Mouse (Mus musculus): ENCODE measurements around the gene Spata45. TPM values are rescaled to one million over a fixed set of nuclear protein-coding genes. Genes with fewer than 3 reads are reported as not detected.
"Not testable (repeated sequence)": the region's sequence is repeated elsewhere in the genome, so short reads cannot be mapped to it uniquely, and the experiment has no call there.

Spata45 gene
- polyA plus RNA-seq, 1 experiment from 2014 or later, result not detected

DNA sequence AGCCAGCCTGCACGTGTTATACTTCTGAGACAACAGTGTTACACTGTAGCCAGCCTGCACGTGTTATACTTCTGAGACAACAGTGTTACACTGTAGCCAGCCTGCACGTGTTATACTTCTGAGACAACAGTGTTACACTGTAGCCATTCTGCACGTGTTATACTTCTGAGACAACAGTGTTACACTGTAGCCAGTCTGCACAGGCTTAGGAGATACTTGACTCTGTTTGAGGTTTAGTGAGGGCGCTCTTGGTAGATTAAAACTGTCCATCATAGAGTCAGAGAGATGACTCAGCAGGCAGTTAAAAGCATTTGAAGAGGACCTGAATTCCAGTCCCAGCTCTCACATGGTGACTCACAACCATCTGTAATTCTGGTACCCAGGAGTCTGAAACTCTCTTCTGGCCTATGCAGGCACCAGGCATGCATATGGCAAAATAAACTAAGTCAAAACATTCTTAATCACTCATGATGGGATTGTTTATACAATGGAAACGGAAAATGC is 5.5 kb upstream of the Spata45 start:
- not testable (repeated sequence) for H3K9me3 ChIP-seq (ENCODE audit: control insufficient read depth, low read length); H3K4me3 ChIP-seq (ENCODE audit: low read depth, low read length); H3K4me2 ChIP-seq (ENCODE audit: low read depth); H3K9ac ChIP-seq (ENCODE audit: low read length); ATAC-seq (ENCODE audit: insufficient read depth, low FRiP score, low TSS enrichment); H3K36me3 ChIP-seq (ENCODE audit: control insufficient read depth, insufficient read depth, low read length); H3K27ac ChIP-seq (ENCODE audit: low read depth, low read length); DNase-seq (ENCODE audit: low spot score); H3K27me3 ChIP-seq (ENCODE audit: control insufficient read depth, insufficient read depth, low read length); H3K4me1 ChIP-seq (ENCODE audit: control insufficient read depth, insufficient read depth, low read length)
- 83% methylated on average over 6 of the region's 6 CpGs for WGBS

DNA sequence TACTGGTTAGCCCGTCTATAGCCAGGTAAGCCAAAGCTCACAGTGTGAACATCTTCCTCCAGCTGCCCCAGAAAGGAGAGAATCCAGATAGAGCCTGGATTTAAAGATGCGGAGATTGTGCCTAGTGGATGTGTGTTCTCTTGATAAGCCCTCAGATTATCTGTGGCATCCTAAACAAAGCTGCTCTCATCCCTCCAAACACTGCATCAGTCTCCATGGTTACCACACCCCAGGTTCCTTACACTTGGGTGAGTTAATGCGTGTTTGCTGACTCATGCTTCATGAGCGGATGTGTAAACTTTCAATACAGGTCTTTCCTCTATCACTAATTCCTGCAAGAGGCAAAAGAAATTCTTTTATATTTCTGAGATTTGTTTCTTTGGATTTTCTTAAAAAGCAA is 790 bp upstream of the Spata45 start:
- H3K27ac ChIP-seq (ENCODE audit: low read depth, low read length), result no peak overlapping the region
- DNase-seq (ENCODE audit: low spot score), result no peak

DNA sequence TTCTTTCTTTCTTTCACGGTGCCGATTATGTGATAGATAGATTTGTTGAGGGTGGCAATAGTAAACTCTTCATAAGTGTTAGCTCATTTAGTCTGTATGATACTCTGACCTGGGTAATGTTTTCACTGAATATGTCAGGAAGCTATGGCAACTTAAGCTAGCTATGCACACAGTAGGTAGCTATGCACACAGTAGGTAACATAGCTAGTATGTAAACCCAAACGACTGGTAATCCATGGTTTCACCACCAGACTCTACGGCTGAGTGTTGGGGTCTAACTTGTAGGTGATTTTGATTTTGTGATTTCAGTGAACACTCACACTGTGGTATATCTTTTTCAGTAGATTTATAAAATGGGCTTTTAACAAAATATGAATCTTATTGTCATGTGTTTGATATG is 1.6 kb downstream of the Spata45 start:
- ATAC-seq (ENCODE audit: insufficient read depth, low FRiP score, low TSS enrichment) (no peak), DNase-seq (ENCODE audit: low spot score) (no peak)
- Histone ChIP-seq H3K36me3 (ENCODE audit: control insufficient read depth, insufficient read depth, low read length) (no peaks in the 10 kb centered on the region), H3K9me3 (ENCODE audit: control insufficient read depth, low read length) (no peaks in the 10 kb centered on the region), H3K4me2 (ENCODE audit: low read depth) (no peak overlapping the region), H3K27me3 (ENCODE audit: control insufficient read depth, insufficient read depth, low read length) (no peaks in the 10 kb centered on the region), H3K9ac (ENCODE audit: low read length) (no peak overlapping the region), H3K27ac (ENCODE audit: low read depth, low read length) (no peak overlapping the region), H3K4me1 (ENCODE audit: control insufficient read depth, insufficient read depth, low read length) (no peaks in the 10 kb centered on the region), H3K4me3 (ENCODE audit: low read depth, low read length) (no peak overlapping the region)
- 94% methylated on average over 4 of the region's 4 CpGs for WGBS

More for the DNA sequence above, 790 bp upstream of the Spata45 start:
- WGBS, result 49% methylated on average over 4 of the region's 4 CpGs
- no peaks in the 10 kb centered on the region for H3K4me1 ChIP-seq (ENCODE audit: control insufficient read depth, insufficient read depth, low read length)
- H3K36me3 ChIP-seq (ENCODE audit: control insufficient read depth, insufficient read depth, low read length), result no peaks in the 10 kb centered on the region
- H3K4me3 ChIP-seq (ENCODE audit: low read depth, low read length), result no peak overlapping the region
- ATAC-seq (ENCODE audit: insufficient read depth, low FRiP score, low TSS enrichment), result no peak
- no peak overlapping the region for H3K9ac ChIP-seq (ENCODE audit: low read length)
- H3K4me2 ChIP-seq (ENCODE audit: low read depth), result no peak overlapping the region
- no peaks in the 10 kb centered on the region for H3K27me3 ChIP-seq (ENCODE audit: control insufficient read depth, insufficient read depth, low read length)
- H3K9me3 ChIP-seq (ENCODE audit: control insufficient read depth, low read length), result no peaks in the 10 kb centered on the region

- no peak for DNase-seq (ENCODE audit: low spot score)
- no peak overlapping the region for H3K4me2 ChIP-seq (ENCODE audit: low read depth)
- no peaks in the 10 kb centered on the region for H3K27me3 ChIP-seq (ENCODE audit: control insufficient read depth, insufficient read depth, low read length)
- no peak overlapping the region for H3K4me3 ChIP-seq (ENCODE audit: low read depth, low read length)
- no peaks in the 10 kb centered on the region for H3K9me3 ChIP-seq (ENCODE audit: control insufficient read depth, low read length)
- H3K9ac ChIP-seq (ENCODE audit: low read length), result no peak overlapping the region
- H3K27ac ChIP-seq (ENCODE audit: low read depth, low read length), result no peak overlapping the region
- H3K4me1 ChIP-seq (ENCODE audit: control insufficient read depth, insufficient read depth, low read length), result no peaks in the 10 kb centered on the region
- no peak for ATAC-seq (ENCODE audit: insufficient read depth, low FRiP score, low TSS enrichment)
- no peaks in the 10 kb centered on the region for H3K36me3 ChIP-seq (ENCODE audit: control insufficient read depth, insufficient read depth, low read length)
Measured at GRCm38 (mm10) chr1:191041352-191041751, 4.9 kb downstream of the Spata45 start.

GRCm38 (mm10) chr1:191042106-191042505 is 5.7 kb downstream of the Spata45 start:
- Histone ChIP-seq H3K36me3 (ENCODE audit: control insufficient read depth, insufficient read depth, low read length) (no peaks in the 10 kb centered on the region), H3K4me3 (ENCODE audit: low read depth, low read length) (no peak overlapping the region), H3K9me3 (ENCODE audit: control insufficient read depth, low read length) (no peaks in the 10 kb centered on the region), H3K27me3 (ENCODE audit: control insufficient read depth, insufficient read depth, low read length) (no peaks in the 10 kb centered on the region), H3K4me2 (ENCODE audit: low read depth) (no peak overlapping the region), H3K27ac (ENCODE audit: low read depth, low read length) (no peak overlapping the region), H3K9ac (ENCODE audit: low read length) (no peak overlapping the region), H3K4me1 (ENCODE audit: control insufficient read depth, insufficient read depth, low read length) (no peaks in the 10 kb centered on the region)
- ATAC-seq (ENCODE audit: insufficient read depth, low FRiP score, low TSS enrichment) (no peak), DNase-seq (ENCODE audit: low spot score) (no peak)
- 87% methylated on average over 5 of the region's 5 CpGs for WGBS

- ATAC-seq (ENCODE audit: insufficient read depth, low FRiP score, low TSS enrichment) (no peak), DNase-seq (ENCODE audit: low spot score) (no peak)
- Histone ChIP-seq H3K4me3 (ENCODE audit: low read depth, low read length) (no peak overlapping the region), H3K4me2 (ENCODE audit: low read depth) (no peak overlapping the region), H3K36me3 (ENCODE audit: control insufficient read depth, insufficient read depth, low read length) (no peaks in the 10 kb centered on the region), H3K9me3 (ENCODE audit: control insufficient read depth, low read length) (no peaks in the 10 kb centered on the region), H3K4me1 (ENCODE audit: control insufficient read depth, insufficient read depth, low read length) (no peaks in the 10 kb centered on the region), H3K9ac (ENCODE audit: low read length) (no peak overlapping the region), H3K27ac (ENCODE audit: low read depth, low read length) (no peak overlapping the region), H3K27me3 (ENCODE audit: control insufficient read depth, insufficient read depth, low read length) (no peaks in the 10 kb centered on the region)
- WGBS, result 87% methylated on average over 3 of the region's 3 CpGs
Measured at GRCm38 (mm10) chr1:191042688-191043087, 6.2 kb downstream of the Spata45 start.

DNA sequence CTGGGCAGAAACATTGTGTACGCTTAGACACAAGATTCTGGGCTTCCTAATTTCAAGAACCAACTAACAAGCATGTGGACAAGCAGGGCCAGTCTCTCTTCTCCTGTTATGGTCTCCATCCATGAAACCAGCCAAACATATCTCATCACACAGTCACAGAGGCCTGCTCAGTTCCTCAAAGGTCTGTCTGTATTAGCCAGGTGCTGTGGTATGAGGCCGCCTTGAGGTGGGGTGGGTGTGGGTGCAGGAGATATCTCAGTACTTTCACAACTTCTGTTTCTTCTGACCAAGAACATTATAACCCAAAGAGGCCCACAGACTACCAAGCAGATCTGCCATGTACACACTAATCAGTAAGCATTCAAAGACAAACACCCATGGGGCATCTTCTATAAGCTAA is 8.8 kb downstream of the Spata45 start:
- H3K36me3 ChIP-seq (ENCODE audit: control insufficient read depth, insufficient read depth, low read length), result no peaks in the 10 kb centered on the region
- H3K27me3 ChIP-seq (ENCODE audit: control insufficient read depth, insufficient read depth, low read length), result no peaks in the 10 kb centered on the region
- WGBS, result 95% methylated on average over 2 of the region's 2 CpGs
- no peaks in the 10 kb centered on the region for H3K4me1 ChIP-seq (ENCODE audit: control insufficient read depth, insufficient read depth, low read length)
- no peak overlapping the region for H3K4me3 ChIP-seq (ENCODE audit: low read depth, low read length)
- no peaks in the 10 kb centered on the region for H3K9me3 ChIP-seq (ENCODE audit: control insufficient read depth, low read length)
- no peak overlapping the region for H3K9ac ChIP-seq (ENCODE audit: low read length)
- H3K27ac ChIP-seq (ENCODE audit: low read depth, low read length), result no peak overlapping the region
- no peak overlapping the region for H3K4me2 ChIP-seq (ENCODE audit: low read depth)
- DNase-seq (ENCODE audit: low spot score), result no peak
- ATAC-seq (ENCODE audit: insufficient read depth, low FRiP score, low TSS enrichment), result no peak

GRCm38 (mm10) chr1:191046231-191046824 is 9.9 kb downstream of the Spata45 start:
- ATAC-seq (ENCODE audit: insufficient read depth, low FRiP score, low TSS enrichment) (no peak), DNase-seq (ENCODE audit: low spot score) (no peak)
- H3K27me3 ChIP-seq (ENCODE audit: control insufficient read depth, insufficient read depth, low read length), result no peaks in the 10 kb centered on the region
- no peak overlapping the region for H3K4me2 ChIP-seq (ENCODE audit: low read depth)
- H3K36me3 ChIP-seq (ENCODE audit: control insufficient read depth, insufficient read depth, low read length), result no peaks in the 10 kb centered on the region
- 71% methylated on average over 7 of the region's 7 CpGs for WGBS
- H3K4me1 ChIP-seq (ENCODE audit: control insufficient read depth, insufficient read depth, low read length), result no peaks in the 10 kb centered on the region
- H3K27ac ChIP-seq (ENCODE audit: low read depth, low read length), result no peak overlapping the region
- H3K9me3 ChIP-seq (ENCODE audit: control insufficient read depth, low read length), result no peaks in the 10 kb centered on the region
- H3K4me3 ChIP-seq (ENCODE audit: low read depth, low read length), result no peak overlapping the region
- H3K9ac ChIP-seq (ENCODE audit: low read length), result no peak overlapping the region

GRCm38 (mm10) chr1:191053555-191053954 is 17.1 kb downstream of the Spata45 start:
- no peaks in the 10 kb centered on the region for H3K27me3 ChIP-seq (ENCODE audit: control insufficient read depth, insufficient read depth, low read length)
- no peak overlapping the region for H3K4me3 ChIP-seq (ENCODE audit: low read depth, low read length)
- no peak overlapping the region for H3K9ac ChIP-seq (ENCODE audit: low read length)
- H3K36me3 ChIP-seq (ENCODE audit: control insufficient read depth, insufficient read depth, low read length), result no peaks in the 10 kb centered on the region
- no peaks in the 10 kb centered on the region for H3K4me1 ChIP-seq (ENCODE audit: control insufficient read depth, insufficient read depth, low read length)
- WGBS, result 85% methylated on average over 3 of the region's 3 CpGs
- ATAC-seq (ENCODE audit: insufficient read depth, low FRiP score, low TSS enrichment) (no peak), DNase-seq (ENCODE audit: low spot score) (no peak)
- no peak overlapping the region for H3K27ac ChIP-seq (ENCODE audit: low read depth, low read length)
- no peak overlapping the region for H3K4me2 ChIP-seq (ENCODE audit: low read depth)
- no peaks in the 10 kb centered on the region for H3K9me3 ChIP-seq (ENCODE audit: control insufficient read depth, low read length)
